Mouse (Mus musculus) neural tube, embryonic 13.5 days (tissue): ENCODE results near the gene Coro1b. TPM values are rescaled to one million over a fixed set of nuclear protein-coding genes. Genes with fewer than 3 reads are reported as not detected.

ENCODE experiments used
- ATAC-seq: fragments of 200-750 bp; cut with Nextera tagmentation; 2 replicates; pipeline ENCODE4 v1.8.0; 2017; ENCODE audit warnings: low read depth, mild to moderate bottlenecking, moderate TSS enrichment, moderate library complexity
- H3K27ac ChIP-seq: fragments of 300-500 bp; sonication (generic); replicated peaks from 2 replicates; pipeline ENCODE4 v1.5.1; 2015; ENCODE audit warnings: moderate library complexity, mild to moderate bottlenecking, inconsistent platforms
- H3K27me3 ChIP-seq: fragments of 300-500 bp; sonication (generic); 2 replicates; pipeline ENCODE4 v1.6.1; 2015; ENCODE audit warnings: mild to moderate bottlenecking, inconsistent platforms
- H3K36me3 ChIP-seq: fragments of 300-500 bp; sonication (generic); 2 replicates; pipeline ENCODE4 v1.6.1; 2015; ENCODE audit warnings: mild to moderate bottlenecking, inconsistent platforms
- H3K4me1 ChIP-seq: fragments of 300-500 bp; sonication (generic); replicated peaks from 2 replicates; pipeline ENCODE4 v1.6.1; 2015; ENCODE audit warnings: inconsistent platforms
- H3K4me2 ChIP-seq: fragments of 300-500 bp; sonication (generic); 2 replicates; pipeline ENCODE4 v1.6.1; 2015; ENCODE audit warnings: inconsistent platforms, mild to moderate bottlenecking, moderate library complexity
- H3K4me3 ChIP-seq: fragments of 300-500 bp; sonication (generic); 2 replicates; pipeline ENCODE4 v1.5.1; 2015; ENCODE audit warnings: mild to moderate bottlenecking, inconsistent platforms
- H3K9ac ChIP-seq: fragments of 300-500 bp; sonication (generic); 2 replicates; pipeline ENCODE4 v1.6.1; 2015; ENCODE audit warnings: moderate library complexity, mild to moderate bottlenecking, inconsistent platforms
- H3K9me3 ChIP-seq: fragments of 300-500 bp; sonication (generic); 2 replicates; pipeline ENCODE4 v1.6.1; 2016; ENCODE audit warnings: inconsistent platforms
- WGBS: fragments of 180-500 bp; shearing (Covaris S2); methylation state at CpG from one replicate; pipeline ENCODE4 v1.1.7; 2015; 5-methylcytosine and 5-hydroxymethylcytosine counted together
- polyA plus RNA-seq: library from polyadenylated mRNA; unstranded; fragments of >200 nt; fragmentation: Nextera tagmentation; extraction: Ambion mirVana; gene quantifications from 2 replicates; pipeline ENCODE4 v1.2.1, GENCODE M21; 2015

Gene Coro1b
- 119 and 120 TPM in 2 replicates for polyA plus RNA-seq

DNA sequence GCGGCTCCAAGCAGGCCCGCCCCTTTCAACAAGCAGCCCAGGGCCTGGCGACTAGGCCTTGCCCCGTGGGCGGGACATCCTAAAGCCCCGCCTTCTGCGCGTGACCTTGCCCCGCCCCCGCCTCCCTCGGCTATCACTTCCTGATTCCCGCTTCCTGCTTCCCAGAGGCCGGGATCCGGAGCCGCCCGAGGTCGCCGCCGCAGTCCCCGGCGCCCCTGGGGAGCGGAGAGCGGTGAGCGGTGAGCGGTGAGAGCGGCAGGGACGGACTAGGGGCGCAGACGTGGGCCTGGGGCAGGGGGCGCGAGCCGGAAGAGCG is at the start of gene Coro1b:
Coro1b (plus strand) TSS at position 129 of the 316 bp plus-strand sequence.
- WGBS = under 1% methylated on average over 33 of the region's 33 CpGs
- Histone ChIP-seq H3K4me1 (peaks cover 23% of the 10 kb centered on the region), H3K36me3 (peaks cover 33% of the 10 kb centered on the region), H3K27me3 (no peaks in the 10 kb centered on the region), H3K9me3 (no peaks in the 10 kb centered on the region), H3K27ac (peak within 1 kb of the TSS; percentile 77), H3K4me2 (peak within 1 kb of the TSS; percentile 94), H3K9ac (peak within 1 kb of the TSS; percentile 94), H3K4me3 (peak within 1 kb of the TSS; percentile 91)
- ATAC-seq = peak; percentile 93

DNA sequence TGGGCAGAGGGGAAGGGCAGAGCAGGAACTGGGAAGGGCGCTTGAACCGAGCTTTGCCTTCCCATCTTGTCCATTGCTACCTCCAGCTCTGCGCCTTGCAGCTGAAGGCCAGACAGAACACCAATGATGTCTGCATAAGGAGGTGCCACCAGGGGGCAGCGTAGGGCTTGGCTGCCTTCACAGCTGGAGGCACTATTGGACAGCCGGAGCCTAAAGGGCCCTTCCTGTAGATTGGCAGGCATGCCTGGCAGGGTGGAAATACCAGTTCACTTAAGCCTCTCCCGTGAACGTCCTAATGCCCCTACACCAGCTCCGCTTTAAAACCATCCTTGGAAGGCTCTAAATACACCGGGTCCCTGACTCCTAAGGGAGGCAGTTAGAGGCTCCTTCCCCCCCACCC is 49.4 kb upstream of the Coro1b start:
- Histone ChIP-seq H3K27me3 (peaks cover 16% of the 10 kb centered on the region), H3K9ac (0 out of 2 replicates have a peak overlapping the region, but pooled peaks have one; percentile 80), H3K4me2 (peak overlapping the region; percentile 85), H3K27ac (no peak overlapping the region), H3K36me3 (0 out of 2 replicates have a peak, but pooled peaks cover 4% of the 10 kb centered on the region), H3K4me3 (no peak overlapping the region), H3K4me1 (peaks cover 62% of the 10 kb centered on the region), H3K9me3 (no peaks in the 10 kb centered on the region)
- ATAC-seq = no peak
- 16% methylated on average over 9 of the region's 9 CpGs for WGBS

DNA sequence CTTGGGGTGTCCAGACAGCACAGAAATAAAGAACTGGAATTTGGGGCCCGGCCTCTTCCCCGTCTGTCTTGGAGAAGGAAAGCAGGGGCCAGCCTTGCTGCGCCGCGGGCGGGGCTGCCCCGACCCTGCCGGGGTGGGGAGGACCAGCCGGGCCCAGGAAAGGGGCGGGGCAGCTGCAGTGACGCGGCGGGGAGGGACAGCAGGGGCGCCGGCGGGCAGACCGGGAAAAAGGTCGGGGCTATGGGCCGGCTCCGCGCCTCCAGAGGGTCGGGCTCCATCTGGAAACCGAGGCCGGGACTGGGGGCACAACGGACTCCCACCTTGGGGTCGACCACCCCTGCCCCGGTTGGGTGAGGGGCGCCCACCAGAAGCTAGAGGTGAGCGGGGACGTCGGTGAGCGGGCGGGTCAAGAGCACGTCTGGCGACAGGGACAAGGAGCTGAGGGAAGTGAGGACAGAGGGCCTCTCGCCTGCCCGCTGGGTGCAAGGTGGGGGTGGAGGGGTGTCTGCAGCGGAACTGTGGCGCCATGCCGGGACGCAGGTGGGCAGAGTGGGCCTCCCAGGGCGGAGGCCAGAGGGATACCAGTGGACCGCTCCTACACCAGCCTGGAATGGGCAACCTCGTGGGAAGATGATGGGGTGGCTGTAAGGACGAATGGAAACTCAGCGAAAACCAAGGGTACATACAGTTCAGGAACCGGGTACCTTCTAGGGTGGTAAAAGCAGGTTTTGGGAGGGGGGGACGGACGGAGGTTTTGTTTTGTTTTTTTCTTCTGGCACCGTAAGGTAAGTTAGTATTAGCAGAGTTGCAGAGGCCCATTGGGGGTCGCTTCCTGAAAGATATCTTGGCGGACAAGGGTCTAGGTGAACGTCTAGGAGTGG is 48.3 kb upstream of the Coro1b start, which contains the start of gene Pitpnm1:
Pitpnm1 (plus strand) TSS at position 162 of the 881 bp plus-strand sequence.
- Histone ChIP-seq H3K36me3 (peaks cover 7% of the 10 kb centered on the region; the same call in 1 of the 2 replicates), H3K4me3 (peak within 1 kb of the TSS; percentile 60), H3K4me2 (peak within 1 kb of the TSS; percentile 85), H3K4me1 (peaks cover 69% of the 10 kb centered on the region), H3K9me3 (no peaks in the 10 kb centered on the region), H3K27ac (peak within 1 kb of the TSS; percentile 78), H3K9ac (peak within 1 kb of the TSS; percentile 80), H3K27me3 (peaks cover 16% of the 10 kb centered on the region)
- ATAC-seq = no peak
- 1% methylated on average over 49 of the region's 53 CpGs for WGBS

DNA sequence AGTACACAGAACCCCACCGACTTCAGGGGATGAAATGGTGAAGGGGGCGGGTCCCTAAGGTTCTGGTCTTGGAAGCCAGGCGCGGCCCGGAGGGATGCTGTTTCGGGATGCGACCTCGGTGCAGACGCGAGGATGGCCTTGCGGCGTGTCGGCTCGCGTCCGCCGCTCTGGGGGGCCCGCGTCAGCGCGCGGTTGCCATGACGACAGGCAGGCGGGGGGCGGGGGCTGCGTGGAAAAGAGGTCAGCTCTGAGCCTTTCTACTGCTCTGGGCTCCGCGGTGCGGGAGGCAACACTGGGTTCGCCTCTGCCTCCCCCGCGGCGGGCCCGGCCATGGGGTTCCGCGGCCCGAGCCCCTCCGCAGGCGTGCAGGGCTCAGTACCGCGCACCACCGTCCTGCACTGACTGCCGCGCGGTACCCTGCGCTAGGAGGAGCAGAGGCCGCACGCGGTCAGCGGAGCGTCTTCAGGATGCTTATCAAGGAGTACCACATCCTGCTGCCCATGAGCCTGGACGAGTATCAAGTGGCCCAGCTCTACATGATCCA is 47.6 kb upstream of the Coro1b start:
- Histone ChIP-seq H3K27ac (peak overlapping the region; percentile 78), H3K27me3 (peaks cover 16% of the 10 kb centered on the region), H3K4me2 (peak overlapping the region; percentile 85), H3K36me3 (peaks cover 14% of the 10 kb centered on the region), H3K4me1 (peaks cover 69% of the 10 kb centered on the region), H3K4me3 (peak overlapping the region; percentile 60), H3K9me3 (no peaks in the 10 kb centered on the region), H3K9ac (peak overlapping the region; percentile 80)
- 0 out of 2 replicates have a peak, but pooled peaks have one; percentile 3 for ATAC-seq
- under 1% methylated on average over 52 of the region's 52 CpGs for WGBS

DNA sequence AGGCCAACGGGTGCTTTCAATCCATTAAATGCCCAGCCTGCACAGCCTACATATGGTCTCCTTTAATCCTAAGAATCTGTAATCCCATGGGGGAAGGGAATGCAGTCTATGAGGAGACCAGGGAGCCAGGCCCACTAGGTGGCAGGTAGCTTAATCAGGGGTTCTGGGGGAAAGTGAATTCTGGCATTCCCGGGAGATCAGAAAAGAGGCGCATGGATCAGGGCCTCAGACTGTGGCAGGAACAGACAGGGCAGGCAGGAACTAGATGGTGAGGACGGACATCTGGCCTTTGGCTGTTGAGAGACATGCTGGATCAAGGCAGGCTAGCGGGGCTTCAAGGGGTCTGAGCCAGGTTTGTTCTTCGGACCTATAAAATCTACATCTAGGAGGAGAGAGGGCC is 47.0 kb upstream of the Coro1b start:
- 60% methylated on average over 6 of the region's 6 CpGs for WGBS
- Histone ChIP-seq H3K27me3 (peaks cover 16% of the 10 kb centered on the region), H3K4me2 (peak overlapping the region; percentile 85), H3K9me3 (no peaks in the 10 kb centered on the region), H3K27ac (peak overlapping the region; percentile 78; the same call in 1 of the 2 replicates), H3K36me3 (peaks cover 14% of the 10 kb centered on the region), H3K4me3 (peak overlapping the region; percentile 60), H3K9ac (peak overlapping the region; percentile 80), H3K4me1 (peaks cover 63% of the 10 kb centered on the region)
- ATAC-seq = no peak

DNA sequence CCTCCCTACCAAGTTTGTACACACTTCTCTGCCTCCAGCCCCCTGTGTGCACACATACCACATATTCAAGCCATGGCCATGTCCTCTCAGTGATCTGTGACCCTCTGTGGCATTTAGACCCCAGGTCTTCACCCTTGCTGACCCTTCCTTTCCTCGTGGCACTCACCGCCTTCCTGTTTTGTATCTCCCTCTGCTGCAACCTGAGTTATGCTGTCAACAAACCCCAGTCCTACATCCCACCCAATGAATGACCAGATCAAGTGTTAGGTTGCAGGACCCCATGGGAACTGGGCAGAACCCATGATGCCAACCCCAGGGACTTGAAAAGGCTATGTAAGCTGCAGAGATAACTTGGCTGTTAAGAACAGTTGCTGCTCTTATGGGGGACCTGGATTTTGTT is 46.4 kb upstream of the Coro1b start:
- Histone ChIP-seq H3K4me2 (peak overlapping the region; percentile 85), H3K27ac (no peak overlapping the region), H3K9me3 (no peaks in the 10 kb centered on the region), H3K4me3 (peak overlapping the region; percentile 60), H3K4me1 (peaks cover 62% of the 10 kb centered on the region), H3K9ac (no peak overlapping the region), H3K36me3 (peaks cover 20% of the 10 kb centered on the region), H3K27me3 (peaks cover 16% of the 10 kb centered on the region)
- ATAC-seq = no peak
- WGBS = 88% methylated on average over 2 of the region's 2 CpGs

DNA sequence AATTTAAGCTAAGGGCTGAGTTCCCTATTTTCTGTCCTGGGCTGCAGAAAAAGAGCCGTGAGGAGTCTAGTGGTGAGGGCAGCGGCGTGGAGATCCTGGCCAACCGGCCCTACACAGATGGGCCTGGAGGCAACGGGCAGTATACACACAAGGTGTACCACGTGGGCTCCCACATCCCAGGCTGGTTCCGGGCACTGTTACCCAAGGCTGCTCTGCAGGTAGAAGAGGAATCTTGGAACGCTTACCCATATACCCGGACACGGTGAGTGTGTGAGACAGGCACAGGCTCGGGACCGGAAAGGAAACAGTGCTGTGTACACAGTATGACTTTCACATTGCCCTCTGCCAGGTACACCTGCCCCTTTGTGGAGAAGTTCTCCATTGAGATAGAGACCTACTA is 45.8 kb upstream of the Coro1b start:
- Histone ChIP-seq H3K4me2 (no peak overlapping the region), H3K27ac (no peak overlapping the region), H3K9ac (no peak overlapping the region), H3K36me3 (peaks cover 25% of the 10 kb centered on the region), H3K4me1 (peaks cover 58% of the 10 kb centered on the region), H3K9me3 (no peaks in the 10 kb centered on the region), H3K27me3 (peaks cover 16% of the 10 kb centered on the region), H3K4me3 (no peak overlapping the region)
- 95% methylated on average over 12 of the region's 12 CpGs for WGBS
- ATAC-seq = no peak

DNA sequence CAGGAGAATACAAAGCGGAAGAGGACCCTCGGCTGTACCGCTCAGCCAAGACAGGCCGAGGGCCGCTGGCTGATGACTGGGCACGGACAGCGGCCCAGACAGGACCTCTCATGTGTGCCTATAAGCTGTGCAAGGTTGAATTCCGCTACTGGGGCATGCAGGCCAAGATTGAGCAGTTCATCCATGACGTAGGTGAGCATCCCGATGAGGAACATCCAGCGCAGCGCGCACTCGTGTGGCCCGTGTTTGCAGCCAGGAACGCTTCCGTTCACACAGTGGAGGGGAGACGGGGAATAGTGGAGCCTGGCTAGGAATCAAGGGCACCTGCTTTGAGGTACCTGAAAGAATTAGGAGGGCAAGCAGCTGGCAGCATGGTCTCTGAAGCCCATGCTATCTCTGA is 45.1 kb upstream of the Coro1b start:
- Histone ChIP-seq H3K36me3 (peaks cover 31% of the 10 kb centered on the region), H3K27me3 (peaks cover 16% of the 10 kb centered on the region), H3K4me1 (peaks cover 52% of the 10 kb centered on the region), H3K4me2 (no peak overlapping the region), H3K27ac (no peak overlapping the region), H3K4me3 (no peak overlapping the region), H3K9me3 (no peaks in the 10 kb centered on the region), H3K9ac (no peak overlapping the region)
- no peak for ATAC-seq
- WGBS = 92% methylated on average over 18 of the region's 18 CpGs

DNA sequence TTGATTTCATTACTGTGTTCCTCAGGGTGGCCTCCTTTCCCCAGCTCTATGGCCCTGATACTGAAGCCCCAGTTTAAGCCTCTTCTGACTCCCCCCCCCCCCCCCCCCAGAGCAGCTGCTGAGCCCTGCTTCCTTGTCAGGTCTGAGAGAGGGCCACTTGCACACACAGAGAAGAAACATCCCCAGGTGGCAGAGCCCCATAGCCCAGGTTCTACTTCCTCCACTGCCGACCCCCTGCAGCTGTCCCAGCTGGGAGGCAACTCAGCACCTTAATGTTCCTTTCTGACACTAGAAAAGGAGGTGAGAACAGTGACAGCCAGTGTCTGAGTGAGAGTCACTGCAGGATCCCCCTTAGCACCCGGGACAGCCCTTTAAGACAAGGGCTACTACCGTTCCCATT is 44.6 kb upstream of the Coro1b start:
- Histone ChIP-seq H3K9ac (no peak overlapping the region), H3K9me3 (no peaks in the 10 kb centered on the region), H3K4me3 (no peak overlapping the region), H3K4me1 (peaks cover 47% of the 10 kb centered on the region), H3K36me3 (peaks cover 31% of the 10 kb centered on the region), H3K27me3 (peaks cover 16% of the 10 kb centered on the region), H3K4me2 (no peak overlapping the region), H3K27ac (no peak overlapping the region)
- ATAC-seq = no peak
- WGBS = 92% methylated on average over 3 of the region's 3 CpGs

DNA sequence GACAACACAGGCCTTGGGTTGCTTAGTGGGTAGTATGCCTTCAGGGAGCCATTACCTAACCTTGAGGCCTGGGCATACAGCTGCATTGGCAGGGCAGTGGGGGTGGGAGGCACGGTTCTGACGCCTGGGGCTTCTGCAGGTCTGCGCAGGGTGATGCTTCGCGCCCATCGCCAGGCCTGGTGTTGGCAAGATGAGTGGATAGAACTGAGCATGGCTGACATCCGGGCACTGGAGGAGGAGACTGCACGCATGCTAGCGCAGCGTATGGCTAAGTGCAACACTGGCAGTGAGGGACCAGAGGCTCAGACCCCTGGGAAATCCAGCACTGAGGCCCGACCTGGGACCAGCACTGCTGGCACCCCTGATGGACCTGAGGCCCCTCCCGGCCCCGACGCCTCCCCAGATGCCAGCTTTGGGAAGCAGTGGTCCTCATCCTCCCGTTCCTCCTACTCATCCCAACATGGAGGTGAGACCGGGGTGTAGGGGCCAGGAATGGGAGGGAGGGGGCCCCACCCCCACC is 43.7 kb upstream of the Coro1b start:
- Histone ChIP-seq H3K4me1 (peaks cover 37% of the 10 kb centered on the region), H3K4me3 (no peak overlapping the region), H3K27me3 (peaks cover 16% of the 10 kb centered on the region), H3K4me2 (no peak overlapping the region), H3K9ac (no peak overlapping the region), H3K36me3 (peaks cover 40% of the 10 kb centered on the region), H3K9me3 (no peaks in the 10 kb centered on the region), H3K27ac (peak overlapping the region; percentile 56)
- ATAC-seq = no peak
- 86% methylated on average over 16 of the region's 16 CpGs for WGBS

DNA sequence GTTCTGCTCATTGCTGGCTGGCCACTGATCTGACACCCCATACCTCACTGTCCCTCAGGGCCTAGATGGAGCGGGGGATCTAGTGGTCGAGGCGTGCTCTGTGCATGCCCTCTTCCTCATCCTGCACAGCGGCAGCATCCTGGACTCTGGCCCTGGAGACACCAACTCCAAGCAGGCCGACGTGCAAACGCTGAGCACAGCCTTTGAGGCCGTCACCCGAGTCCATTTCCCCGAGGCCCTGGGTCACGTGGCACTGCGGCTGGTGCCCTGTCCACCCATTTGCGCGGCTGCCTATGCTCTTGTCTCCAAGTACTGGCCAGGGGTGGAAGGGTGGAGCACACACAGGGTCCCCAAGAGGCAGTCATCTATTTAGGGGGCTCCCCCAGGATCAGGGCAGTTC is 41.8 kb upstream of the Coro1b start:
- H3K4me1 ChIP-seq = peaks cover 18% of the 10 kb centered on the region
- H3K27ac ChIP-seq = no peak overlapping the region
- no peak for ATAC-seq
- peaks cover 10% of the 10 kb centered on the region for H3K27me3 ChIP-seq
- H3K9me3 ChIP-seq = no peaks in the 10 kb centered on the region
- peaks cover 57% of the 10 kb centered on the region for H3K36me3 ChIP-seq
- 91% methylated on average over 14 of the region's 14 CpGs for WGBS
- H3K4me3 ChIP-seq = no peak overlapping the region
- no peak overlapping the region for H3K4me2 ChIP-seq
- no peak overlapping the region for H3K9ac ChIP-seq

DNA sequence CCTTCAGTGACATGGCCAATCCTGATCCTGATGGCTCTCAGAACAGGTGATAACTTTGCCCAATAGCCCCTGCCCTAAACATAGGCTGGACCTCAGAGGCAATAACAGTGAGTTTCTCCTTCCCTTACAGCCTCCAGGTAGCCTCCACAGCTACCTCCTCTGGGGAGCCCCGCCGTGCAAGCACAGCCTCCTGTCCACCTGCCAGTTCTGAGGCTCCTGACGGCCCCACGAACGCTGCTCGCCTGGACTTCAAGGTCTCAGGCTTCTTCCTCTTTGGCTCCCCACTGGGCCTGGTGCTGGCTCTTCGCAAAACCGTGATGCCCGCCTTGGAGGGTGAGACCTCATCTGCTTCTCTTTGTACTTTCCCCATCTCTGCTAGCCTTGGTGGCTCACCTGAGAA is 39.9 kb upstream of the Coro1b start:
- no peak overlapping the region for H3K4me2 ChIP-seq
- no peak overlapping the region for H3K27ac ChIP-seq
- peaks cover 8% of the 10 kb centered on the region; the same call in 1 of the 2 replicates for H3K4me1 ChIP-seq
- no peak overlapping the region for H3K4me3 ChIP-seq
- peaks cover 71% of the 10 kb centered on the region for H3K36me3 ChIP-seq
- H3K9me3 ChIP-seq = no peaks in the 10 kb centered on the region
- no peak overlapping the region for H3K9ac ChIP-seq
- 87% methylated on average over 9 of the region's 9 CpGs for WGBS
- no peak for ATAC-seq
- no peaks in the 10 kb centered on the region for H3K27me3 ChIP-seq
